Mouse (Mus musculus) frontal cortex, postnatal 10 days (tissue): ENCODE measurements around the gene Plcg2.

ENCODE experiments used
- DNase-seq, 2 experiments: peaks; one replicate each; pipeline ENCODE4 v3.0.0; 2022; ENCODE audit warnings: low spot score in 2 of 2, mixed read lengths in 1 of 2

Gene Plcg2

DNA sequence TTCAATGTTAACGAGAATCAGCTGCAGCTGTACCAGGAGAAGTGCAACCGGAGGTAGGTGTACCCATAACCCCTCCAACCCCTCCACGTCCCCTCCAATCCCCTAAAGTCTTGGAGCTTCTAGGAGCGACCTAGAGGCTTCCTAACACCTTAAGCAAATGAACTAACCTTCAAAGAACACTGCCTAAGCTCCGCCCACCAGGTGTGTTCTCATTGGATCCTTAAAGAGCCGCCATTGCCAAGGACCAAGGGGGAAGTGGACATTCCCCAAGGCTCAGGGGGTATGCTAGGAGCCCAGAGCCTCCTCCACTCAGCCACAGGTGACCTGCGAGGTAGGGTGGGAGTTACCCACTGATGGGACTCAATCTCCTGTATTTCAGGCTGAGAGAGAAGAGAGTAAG, 136.3 kb downstream of the Plcg2 start:
- DNase-seq = no peak

DNA sequence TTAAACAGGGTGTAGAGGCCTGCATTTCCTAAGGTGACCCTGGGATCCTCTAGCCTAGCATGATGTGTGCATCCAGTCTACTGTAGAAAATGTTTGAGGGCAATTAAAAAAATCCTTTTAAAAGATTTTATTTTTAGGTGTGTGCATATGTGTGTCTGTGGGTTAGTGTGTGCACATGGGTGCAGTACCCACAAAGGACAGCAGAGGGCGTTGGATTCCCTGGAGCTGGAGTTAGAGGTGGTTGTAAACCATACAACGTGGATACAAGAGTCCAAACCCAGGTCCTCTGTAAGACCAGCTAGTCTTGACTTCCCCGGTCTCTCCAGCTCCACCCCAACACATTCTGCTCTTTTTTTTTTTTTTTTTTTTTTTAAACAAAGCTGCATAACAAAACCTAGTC, 139.4 kb downstream of the Plcg2 start:
- no peak for DNase-seq

DNA sequence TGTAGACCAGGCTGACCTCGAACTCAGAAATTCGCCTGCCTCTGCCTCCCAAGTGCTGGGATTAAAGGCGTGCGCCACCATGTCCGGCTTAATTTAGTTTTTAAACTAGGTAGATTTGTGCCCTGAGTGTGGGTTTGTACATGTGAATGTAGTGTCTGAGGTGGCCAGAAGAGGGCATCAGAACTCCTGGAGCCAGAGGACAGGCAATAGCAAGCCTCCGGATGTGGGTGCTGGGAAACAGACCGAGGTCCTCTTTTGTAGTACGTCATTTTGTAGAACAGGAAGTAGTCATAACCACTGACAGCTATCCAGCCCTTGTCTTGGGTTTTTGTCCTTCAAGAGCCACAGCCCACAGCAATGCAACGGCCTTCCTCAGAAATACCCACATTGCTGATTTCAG, 141.5 kb downstream of the Plcg2 start:
- no peak for DNase-seq

DNA sequence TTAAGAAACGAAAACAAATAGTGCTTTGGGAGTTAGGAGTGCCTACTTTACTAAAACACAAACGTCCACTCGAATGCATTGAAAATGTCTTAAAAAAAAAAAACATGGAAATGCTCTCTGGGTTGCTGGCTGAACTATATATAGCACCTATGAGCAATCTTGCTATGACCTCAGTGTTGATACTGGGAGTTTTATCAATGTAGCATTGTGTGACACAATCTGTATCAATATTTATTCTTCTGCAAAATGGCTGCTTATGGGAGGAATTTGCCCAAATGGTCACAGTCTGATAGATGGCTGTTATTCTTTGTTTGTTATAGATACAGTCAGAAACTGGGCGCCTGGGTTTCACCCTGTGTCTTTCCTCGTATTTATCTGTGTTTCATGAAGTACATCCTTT, 147.4 kb downstream of the Plcg2 start:
- no peak for DNase-seq

DNA sequence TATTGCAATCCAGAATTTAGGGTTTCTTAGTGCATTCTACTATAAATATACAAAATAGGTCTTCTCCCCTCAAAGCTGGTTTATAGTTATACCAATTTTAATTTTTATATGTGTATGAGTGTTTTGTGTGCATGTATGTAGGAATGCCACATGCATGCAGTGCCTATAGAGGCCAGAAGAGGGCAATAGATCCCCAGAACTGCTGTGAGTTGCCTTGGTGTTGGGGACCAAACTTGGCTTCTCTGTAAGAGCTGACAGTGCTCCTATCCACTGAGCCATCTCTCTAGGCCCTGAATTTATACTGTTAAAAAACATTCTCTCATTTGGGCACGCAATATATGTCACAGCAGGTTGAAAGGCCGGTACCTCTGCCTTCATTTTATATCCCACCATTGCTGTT, 147.9 kb downstream of the Plcg2 start:
- peak; percentile 34 to 64 for DNase-seq

DNA sequence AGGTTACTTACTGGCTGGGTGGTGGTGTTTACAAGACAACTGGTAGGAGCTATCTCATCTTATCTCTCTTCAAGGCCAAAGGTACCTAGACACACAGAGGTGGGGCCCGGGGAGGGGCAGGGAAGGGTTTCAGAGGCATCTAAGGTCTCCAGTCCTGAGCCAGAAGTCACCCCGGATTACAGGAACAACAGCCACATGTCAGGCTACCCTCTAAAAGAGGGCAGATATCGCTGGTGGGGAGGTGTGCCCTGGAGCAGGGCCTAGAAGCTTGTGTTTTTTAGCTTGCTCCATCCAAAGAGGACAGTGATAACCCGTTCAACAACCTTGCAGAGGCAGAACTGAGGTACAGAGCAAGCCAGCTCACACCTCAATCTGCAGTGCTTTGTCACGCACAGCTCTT, 148.3 kb downstream of the Plcg2 start:
- no peak for DNase-seq

DNA sequence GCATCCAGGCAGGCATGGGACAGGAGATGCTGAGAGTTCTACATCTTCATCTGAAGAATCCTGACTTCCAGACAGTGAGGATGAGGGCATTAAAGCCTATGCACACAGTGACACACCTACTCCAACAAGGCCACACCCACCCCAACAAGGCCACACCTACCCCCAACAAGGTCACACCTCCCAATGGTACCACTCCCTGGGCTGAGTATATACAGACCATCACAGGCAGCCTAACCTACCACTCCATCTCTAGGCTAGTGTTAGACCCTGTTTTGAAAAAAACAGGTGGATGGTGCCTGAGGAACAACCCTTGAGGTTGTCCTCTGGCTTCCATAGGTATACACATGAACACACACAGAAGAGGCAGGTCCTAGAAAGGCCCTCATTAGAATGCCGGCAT, 154.2 kb downstream of the Plcg2 start:
- DNase-seq = no peak

DNA sequence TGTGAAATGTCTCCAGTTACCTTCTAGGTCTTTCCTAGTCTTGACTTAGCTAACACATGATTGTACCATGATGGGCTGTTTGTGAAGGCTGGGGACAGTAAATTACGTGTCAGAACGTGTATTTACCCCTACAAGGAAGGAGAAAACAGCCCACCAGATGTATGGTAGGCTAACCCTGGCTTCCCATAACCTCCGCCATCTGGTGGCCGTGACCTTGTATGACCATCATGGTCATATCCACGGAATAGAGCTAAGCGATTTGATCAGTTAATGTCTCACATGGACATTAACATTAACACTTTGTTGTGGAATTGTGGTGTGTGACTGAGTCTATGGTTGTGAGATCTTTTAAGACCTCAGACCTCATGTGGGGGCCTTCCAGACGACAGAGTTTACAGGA, 160.9 kb downstream of the Plcg2 start:
- no peak for DNase-seq

DNA sequence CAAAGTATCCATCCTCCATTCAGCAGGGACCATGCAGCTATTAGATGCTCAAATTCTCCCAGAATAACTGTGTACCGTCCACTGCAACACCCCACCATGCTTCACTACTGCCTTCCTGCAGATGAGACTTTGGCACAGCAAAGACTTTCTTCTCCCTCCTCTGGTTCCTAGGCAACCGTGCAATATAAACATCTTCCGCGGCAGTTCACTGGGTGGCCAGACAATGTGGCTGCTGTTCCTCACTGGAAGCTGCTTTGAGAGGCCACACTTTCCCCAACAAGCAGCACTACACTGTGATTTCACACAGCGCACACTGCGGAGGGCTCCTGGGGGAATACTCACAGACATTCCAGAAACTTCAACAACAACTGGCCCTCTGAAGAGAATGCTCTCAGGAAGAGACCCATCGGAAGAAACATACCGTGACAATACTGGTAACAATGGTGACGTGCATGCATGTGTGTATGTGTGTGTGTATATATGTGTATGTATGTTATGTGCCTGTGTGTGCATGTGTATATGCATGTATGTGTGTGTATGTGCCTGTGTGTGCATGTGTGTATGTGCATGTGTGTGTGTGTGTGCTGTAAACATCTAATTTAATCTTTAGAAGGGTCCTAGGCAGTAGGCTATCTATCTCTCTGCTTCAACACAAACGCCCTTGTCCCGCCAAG, 162.4 kb downstream of the Plcg2 start:
- peak; percentile 27 to 35 for DNase-seq

DNA sequence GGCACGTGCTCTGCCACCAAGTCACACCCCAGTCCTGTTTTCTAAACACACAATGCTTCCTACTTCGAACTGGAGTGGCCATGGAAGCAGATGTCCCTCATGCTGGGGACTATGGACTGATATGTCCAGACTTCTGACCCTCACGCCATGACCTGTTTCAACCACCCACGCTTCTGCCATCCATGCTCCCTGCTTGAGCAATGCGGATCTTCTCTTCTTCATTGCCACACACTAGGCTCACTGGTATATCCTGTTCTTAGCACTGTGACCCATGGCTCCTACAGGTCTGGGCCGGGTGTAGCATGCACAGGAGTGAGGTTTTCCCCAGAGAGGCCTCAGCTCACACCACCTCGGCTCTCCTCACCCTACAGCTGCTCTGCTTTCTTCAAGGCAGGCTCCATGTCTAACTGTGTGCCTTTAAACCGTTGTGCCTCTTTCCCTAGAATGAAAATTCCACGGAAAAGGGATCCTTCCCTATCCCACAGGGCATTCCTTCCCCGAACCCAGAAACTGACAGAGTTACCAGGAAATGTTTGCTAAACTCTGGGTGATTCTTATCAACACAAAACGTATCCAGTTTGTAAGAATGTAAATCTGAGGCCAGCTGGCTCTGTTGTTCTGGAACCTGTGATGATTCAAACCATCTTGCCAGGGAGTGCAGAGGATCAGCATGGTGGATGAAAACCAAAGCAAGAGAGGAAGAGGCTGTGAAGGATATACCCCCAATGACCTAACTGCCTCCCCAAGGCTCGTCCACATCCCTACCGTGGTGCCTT, 169.4 kb downstream of the Plcg2 start:
- DNase-seq = no peak

DNA sequence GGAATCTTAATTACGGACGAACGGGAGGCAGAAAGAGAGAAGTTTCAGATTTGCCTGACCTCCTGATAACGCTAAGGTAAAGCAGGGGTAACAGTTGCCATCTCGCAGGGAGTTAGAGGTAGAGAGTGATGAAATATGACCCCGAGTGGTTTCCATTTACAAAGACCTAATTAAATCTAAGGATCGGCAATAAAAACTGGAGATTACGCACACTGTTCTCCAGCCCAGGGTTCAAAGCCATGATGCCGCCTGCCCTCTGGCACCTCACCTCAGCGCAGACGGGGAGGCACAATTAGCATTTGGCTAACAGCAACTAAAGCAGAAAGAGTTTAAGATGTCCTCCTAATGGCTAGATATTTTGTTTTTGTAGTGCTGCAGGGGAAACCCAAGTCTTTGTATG, 172.4 kb downstream of the Plcg2 start:
- DNase-seq = no peak

DNA sequence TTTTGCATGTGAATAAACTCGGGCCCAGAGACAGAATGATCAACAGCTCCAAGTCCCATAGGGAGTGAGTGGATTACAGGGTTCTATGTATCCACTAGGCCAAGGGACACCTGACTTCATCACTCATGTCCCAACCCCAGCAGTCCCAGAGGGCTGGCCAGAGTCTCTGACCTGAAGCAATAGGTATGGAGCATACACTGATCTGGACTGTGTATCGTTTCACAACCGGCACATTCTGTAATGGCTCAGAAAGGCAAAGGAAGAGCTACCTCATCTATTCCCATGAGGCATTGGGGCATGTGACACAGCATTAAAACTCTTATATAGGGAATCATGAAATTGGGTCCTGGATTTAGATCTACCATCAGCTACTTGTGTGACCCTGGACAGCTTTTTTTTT, 174.5 kb downstream of the Plcg2 start:
- no peak for DNase-seq

DNA sequence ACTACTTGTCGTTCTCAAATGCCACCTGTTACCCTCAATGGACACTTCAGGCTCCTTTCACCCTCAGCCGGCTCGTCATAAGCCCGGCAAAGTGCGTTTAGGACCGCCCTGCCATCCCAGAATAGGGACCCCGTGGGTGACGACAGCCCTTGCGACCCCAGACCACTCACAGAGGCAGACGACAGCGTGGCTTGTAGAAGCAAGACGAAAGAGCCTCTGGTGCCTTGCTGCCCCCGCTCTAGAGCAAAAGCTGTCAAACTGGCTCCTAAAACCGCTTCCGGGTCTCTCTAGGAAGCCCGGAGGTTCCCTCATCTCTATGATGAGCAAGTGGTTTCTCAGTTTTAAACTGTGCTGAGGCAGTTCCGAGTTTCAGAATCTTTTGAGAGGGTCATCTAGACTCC, 175.3 kb downstream of the Plcg2 start, which contains the start of gene Sdr42e1:
Sdr42e1 (minus strand) TSS at position 260 of the 401 bp plus-strand sequence.
- DNase-seq = peak; percentile 5 to 29

DNA sequence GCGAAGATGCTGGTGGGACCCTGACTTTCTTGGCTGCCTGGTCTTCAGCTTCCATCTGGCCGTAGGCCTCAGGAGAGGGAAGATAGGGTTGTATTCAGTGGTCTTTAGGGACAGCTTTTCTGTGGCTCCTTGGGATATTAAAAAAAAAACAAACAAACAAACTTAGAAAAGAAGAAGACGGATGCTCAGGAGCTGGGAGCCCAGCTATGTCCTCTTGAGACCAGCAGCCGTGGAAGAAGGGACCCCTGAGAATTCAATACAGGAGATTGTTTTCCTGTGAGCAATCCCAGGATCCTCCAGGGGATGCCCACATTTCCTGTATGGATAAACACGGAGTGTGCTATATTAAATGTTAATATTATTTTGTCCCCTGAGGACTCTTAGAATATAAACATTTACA, 177.1 kb downstream of the Plcg2 start:
- no peak for DNase-seq

DNA sequence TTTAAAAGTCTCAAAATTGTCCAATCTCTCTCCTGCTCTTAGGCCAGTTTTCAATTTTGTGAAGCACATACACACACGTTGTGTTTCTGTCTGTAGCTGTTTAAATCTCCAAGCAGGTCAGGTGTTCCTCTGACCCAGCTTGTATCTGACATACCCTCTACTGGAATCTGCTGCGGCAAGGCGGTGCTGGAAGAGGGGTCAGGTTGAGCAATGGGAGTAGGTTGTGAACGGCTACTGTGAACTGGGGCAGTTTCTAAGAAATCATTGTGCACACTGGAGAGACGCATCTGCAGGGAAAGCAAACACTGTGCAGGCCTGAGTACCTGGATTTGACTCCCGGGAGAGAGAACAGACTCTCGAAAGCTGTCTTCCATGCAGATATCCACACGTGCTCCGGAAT, 178.4 kb downstream of the Plcg2 start:
- DNase-seq = no peak

DNA sequence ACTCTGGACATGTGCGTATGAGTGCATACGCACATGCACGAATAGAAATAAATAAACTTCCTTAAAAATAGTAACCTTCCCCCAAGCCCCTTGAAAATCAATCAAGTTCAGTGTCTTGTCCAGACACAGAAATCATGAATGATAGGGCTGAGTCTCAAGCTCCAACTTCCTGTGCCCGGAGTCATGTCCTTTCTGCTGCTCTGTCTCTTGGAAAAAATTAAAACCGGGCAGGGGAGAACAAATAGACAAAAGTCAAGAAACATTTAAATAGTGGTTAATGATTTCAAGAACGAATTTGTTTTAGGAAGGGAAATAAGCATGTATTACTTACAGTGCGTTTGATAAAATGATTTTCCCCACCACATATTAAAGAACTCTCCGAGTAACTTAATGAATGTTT, 178.9 kb downstream of the Plcg2 start:
- DNase-seq = no peak

DNA sequence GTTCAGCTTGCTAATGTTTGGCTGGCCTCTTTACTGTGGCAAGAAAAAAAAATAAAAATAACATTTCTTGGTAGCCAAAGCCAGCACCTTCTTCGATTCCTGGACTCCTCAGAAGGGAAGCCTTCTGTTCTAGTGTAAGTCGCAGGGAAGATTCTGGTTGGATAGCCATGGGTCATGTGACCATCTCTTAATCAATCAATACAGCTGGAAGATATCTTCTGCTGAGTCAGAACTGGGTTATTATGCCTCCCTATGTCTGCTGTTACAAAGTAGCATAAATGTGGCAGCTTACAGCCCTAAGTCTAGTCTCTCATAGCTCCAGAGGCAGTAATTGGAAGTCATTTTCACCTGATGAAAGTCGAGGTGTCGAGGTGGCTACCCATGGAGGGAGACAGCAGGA, 180.6 kb downstream of the Plcg2 start:
- no peak for DNase-seq

DNA sequence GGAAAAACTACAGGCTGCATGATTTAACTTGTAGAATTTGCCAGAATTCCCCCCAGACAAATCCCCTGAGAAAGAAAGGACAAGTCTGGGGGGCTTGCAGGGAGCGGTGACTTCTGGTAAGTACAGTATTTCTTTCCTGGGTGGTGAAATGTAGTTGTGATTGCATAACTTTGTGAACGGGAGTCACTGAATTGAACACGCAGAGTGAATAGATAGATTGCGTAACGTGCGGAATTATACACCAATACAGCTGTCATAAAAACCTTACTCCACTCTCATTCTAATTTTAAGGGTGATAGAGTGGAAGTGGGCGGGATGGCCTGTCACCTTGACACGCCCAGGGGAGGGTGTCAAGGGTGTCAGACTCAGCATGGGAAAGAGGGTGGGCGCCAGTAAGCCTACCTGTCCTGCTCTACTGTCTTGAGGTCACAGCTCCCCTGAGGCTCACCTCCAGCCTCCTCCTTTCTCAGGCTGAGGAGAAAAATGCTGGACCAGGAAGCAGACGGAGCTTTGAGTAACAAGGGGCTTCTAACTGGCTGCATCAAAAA, 185.9 kb downstream of the Plcg2 start:
- no peak for DNase-seq

DNA sequence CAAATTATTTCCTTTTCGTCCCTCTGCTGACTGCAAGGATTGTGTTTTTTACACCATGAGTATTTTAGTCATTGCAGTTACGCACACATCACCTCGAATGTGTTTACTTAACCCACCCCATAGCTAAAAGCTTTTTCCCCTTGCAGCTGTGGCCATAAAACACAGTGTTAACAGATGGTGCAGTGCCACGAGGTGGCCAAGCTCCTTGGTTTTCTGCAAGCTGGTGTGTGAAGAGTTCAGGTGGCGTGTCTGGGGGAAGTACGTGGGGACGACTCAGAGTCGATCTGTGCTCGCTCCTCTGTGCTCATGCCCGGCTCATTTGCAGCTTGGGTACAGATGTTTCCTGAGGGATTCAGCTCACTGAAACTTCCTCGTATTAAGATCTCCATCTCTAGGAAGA, 186.4 kb downstream of the Plcg2 start:
- no peak for DNase-seq
